Mouse (Mus musculus) lung, embryonic 14.5 days (tissue): ENCODE measurements around the gene Dgkz. TPM values are rescaled to one million over a fixed set of nuclear protein-coding genes. Genes with fewer than 3 reads are reported as not detected.

Source experiments
- ATAC-seq: fragments of 200-750 bp; cut with Nextera tagmentation; 2 replicates; pipeline ENCODE4 v1.8.0; 2017; ENCODE audit warnings: mild to moderate bottlenecking, moderate TSS enrichment, moderate library complexity; ENCODE audit not compliant: insufficient read depth
- DNase-seq: peaks from one replicate; pipeline ENCODE4 v3.0.0-alpha.2; 2015
- H3K27ac ChIP-seq: fragments of 300-500 bp; sonication (generic); 2 replicates; pipeline ENCODE4 v1.5.1; 2014; ENCODE audit warnings: low read depth, mild to moderate bottlenecking, moderate library complexity
- H3K27me3 ChIP-seq: fragments of 300-500 bp; sonication (generic); 2 replicates; pipeline ENCODE4 v1.6.1; 2014; ENCODE audit warnings: low read length, control low read depth; ENCODE audit not compliant: insufficient read depth
- H3K36me3 ChIP-seq: fragments of 300-500 bp; sonication (generic); 2 replicates; pipeline ENCODE4 v1.6.1; 2014; ENCODE audit warnings: control low read depth; ENCODE audit not compliant: insufficient read depth
- H3K4me1 ChIP-seq: fragments of 300-500 bp; sonication (generic); 2 replicates; pipeline ENCODE4 v1.6.1; 2014; ENCODE audit warnings: antibody characterized with exemption, control low read depth; ENCODE audit not compliant: insufficient read depth
- H3K4me2 ChIP-seq: fragments of 300-500 bp; sonication (generic); 2 replicates; pipeline ENCODE4 v1.6.1; 2014; ENCODE audit warnings: mild to moderate bottlenecking
- H3K4me3 ChIP-seq: fragments of 300-500 bp; sonication (generic); 2 replicates; pipeline ENCODE4 v1.5.1; 2014; ENCODE audit warnings: low read depth, low read length
- H3K9ac ChIP-seq: fragments of 300-500 bp; sonication (generic); 2 replicates; pipeline ENCODE4 v1.6.1; 2014
- H3K9me3 ChIP-seq: fragments of 300-500 bp; sonication (generic); 2 replicates; pipeline ENCODE4 v1.6.1; 2016; ENCODE audit warnings: low read depth, low read length, control low read depth
- CTCF ChIP-seq: IDR thresholded peaks from 2 replicates; pipeline ENCODE4 v1.5.1; 2016; ENCODE audit warnings: antibody characterized with exemption, low read depth
- WGBS: fragments of 180-500 bp; shearing (Covaris S2); extraction: QIAGEN DNeasy Blood & Tissue Kit; methylation state at CpG from one replicate; pipeline ENCODE4 v1.1.7; 2014; 5-methylcytosine and 5-hydroxymethylcytosine counted together
- polyA plus RNA-seq: library from polyadenylated mRNA; unstranded; fragments of >200 nt; fragmentation: Nextera tagmentation; extraction: Ambion mirVana; gene quantifications from 2 replicates; pipeline ENCODE4 v1.2.1, GENCODE M21; 2014

Dgkz gene
- polyA plus RNA-seq, 1 experiment from 2014 or later: 63.9 TPM

DNA sequence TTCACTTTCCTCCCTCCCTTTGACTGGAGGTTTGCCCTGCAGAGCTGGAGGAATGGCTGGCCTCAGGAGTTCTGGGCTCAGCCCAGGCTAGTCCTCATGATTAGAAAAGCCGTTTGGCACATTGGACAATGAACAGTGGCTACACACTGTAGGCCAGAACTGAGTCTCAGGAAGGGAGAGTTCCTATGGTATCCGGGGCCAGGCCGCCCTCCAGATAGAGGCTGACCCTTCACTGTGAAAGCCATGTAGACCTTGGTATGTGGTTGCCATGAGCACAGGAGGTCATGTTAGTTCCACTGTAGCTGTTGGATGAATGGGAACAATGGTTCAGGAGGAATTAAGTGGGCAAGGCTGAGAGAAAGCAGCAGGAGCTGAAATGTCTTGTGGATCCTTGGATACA is 17.7 kb upstream of the Dgkz start:
- no peak overlapping the region for H3K4me2 ChIP-seq
- H3K4me1 ChIP-seq: no peaks in the 10 kb centered on the region
- H3K9me3 ChIP-seq: no peaks in the 10 kb centered on the region
- TF ChIP-seq CTCF: no peak
- H3K27me3 ChIP-seq: no peaks in the 10 kb centered on the region
- no peak for ATAC-seq
- DNase-seq: no peak
- H3K36me3 ChIP-seq: peaks cover 34% of the 10 kb centered on the region
- H3K9ac ChIP-seq: no peak overlapping the region
- H3K4me3 ChIP-seq: no peak overlapping the region
- 71% methylated on average over 3 of the region's 3 CpGs for WGBS
- no peak overlapping the region for H3K27ac ChIP-seq

DNA sequence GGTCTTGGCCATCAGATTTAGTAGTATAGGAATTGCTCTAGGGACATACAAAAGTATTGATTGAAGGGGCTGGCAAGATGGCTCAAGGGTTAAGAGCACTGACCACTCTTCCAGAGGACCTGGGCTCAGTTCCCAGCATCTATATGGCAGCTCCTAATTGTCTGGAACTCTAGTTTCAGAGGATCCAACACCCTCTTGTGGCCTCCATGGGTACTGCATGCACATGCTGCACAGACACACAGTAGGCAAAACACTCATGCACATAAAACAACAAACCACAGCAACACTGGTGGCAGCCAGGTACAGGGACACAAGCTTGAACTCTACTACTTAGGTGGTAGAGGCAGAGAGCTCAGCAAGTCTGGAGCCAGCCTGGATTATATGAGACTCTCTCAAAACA is 14.1 kb upstream of the Dgkz start:
- Histone ChIP-seq H3K4me3 (no peak overlapping the region), H3K27ac (no peak overlapping the region), H3K4me1 (no peaks in the 10 kb centered on the region), H3K36me3 (peaks cover 39% of the 10 kb centered on the region), H3K27me3 (no peaks in the 10 kb centered on the region), H3K9me3 (no peaks in the 10 kb centered on the region), H3K4me2 (no peak overlapping the region), H3K9ac (no peak overlapping the region)
- DNase-seq: no peak
- no peak for ATAC-seq
- peak; percentile 60 for TF ChIP-seq CTCF

DNA sequence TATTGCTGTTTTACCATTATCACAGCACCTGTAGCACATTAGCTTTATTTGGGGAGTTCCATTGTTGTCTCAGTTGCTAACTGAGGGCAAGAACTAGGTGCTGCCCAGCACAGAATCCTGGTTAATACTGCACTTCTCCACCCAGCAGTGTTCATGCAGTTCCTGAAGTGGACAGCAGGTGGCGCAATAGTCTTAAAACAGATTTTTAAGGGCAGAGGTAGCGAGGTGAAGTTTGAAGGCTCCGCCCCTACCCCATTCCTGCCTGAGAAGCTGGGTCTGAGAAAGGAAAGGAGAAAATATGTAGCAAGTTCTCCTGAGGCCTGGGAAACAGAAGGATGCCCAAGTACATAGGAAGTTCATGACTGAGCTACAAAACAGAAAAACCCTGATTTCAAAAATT is 11.9 kb upstream of the Dgkz start:
- no peaks in the 10 kb centered on the region for H3K27me3 ChIP-seq
- 0 out of 2 replicates have a peak, but pooled peaks cover 5% of the 10 kb centered on the region for H3K4me1 ChIP-seq
- H3K9ac ChIP-seq: no peak overlapping the region
- WGBS: 2% methylated on average over 3 of the region's 3 CpGs
- H3K4me3 ChIP-seq: no peak overlapping the region
- no peak for ATAC-seq
- H3K27ac ChIP-seq: no peak overlapping the region
- no peak overlapping the region for H3K4me2 ChIP-seq
- TF ChIP-seq CTCF: peak; percentile 92
- no peaks in the 10 kb centered on the region for H3K9me3 ChIP-seq
- H3K36me3 ChIP-seq: peaks cover 41% of the 10 kb centered on the region
- DNase-seq: peak; percentile 95

DNA sequence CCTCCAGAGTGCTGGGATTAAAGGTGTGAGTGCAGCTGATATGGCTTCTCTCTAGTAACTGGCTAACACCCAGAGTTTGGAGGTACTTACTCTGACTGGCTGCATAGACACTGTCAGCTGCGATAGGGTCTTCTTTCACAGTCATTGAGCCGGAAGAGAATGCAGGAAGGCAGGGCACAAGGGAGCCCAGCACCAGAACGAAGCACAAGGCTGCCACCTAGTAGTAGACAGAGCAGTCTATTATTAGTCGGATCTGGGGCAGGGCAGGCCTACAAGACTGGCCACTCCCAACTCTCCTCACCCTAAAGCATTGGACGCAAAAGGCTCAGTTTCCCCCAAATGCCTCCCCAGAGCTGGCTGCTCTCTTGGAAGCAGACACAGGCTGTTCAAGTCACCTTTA is 10.4 kb upstream of the Dgkz start:
- H3K27ac ChIP-seq: no peak overlapping the region
- 15% methylated on average over 5 of the region's 5 CpGs for WGBS

DNA sequence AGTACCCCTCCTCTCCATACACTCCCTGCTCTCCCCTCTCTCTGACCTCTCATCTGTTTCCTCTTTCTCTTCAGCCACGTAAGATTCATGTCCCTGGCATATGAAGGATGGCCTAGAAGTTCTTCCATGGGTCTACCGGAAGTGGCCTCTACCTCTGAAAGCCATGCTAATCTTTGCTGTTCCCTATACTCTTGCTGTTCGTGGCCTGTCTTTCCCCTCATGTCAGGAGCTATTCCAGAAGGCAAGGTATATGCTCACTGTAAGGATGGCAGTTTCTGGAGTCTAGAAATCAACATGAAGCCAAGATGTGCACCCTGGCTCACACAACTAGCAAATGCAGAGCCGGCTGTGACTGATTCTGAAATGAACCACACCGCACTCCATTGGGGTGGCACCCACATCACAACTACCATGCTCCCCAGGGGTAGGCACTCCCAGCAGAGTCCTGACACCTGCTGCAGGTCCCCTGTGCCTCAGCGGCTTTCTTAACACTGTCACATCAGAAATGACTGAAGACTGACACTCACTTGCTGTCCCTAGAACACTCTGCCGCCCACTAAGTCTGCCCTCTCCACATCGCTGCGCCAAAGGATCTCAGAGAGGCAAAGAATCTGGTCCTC is 9.4 kb upstream of the Dgkz start:
- WGBS: 33% methylated on average over 9 of the region's 9 CpGs
- ATAC-seq: no peak; the same call in none of the 2 replicates
- peak overlapping the region; percentile 81 for H3K27ac ChIP-seq
- peaks cover 30% of the 10 kb centered on the region for H3K36me3 ChIP-seq
- H3K4me2 ChIP-seq: peak overlapping the region; percentile 51; the same call in 1 of the 2 replicates
- no peak overlapping the region for H3K9ac ChIP-seq
- no peak for TF ChIP-seq CTCF
- H3K4me1 ChIP-seq: 0 out of 2 replicates have a peak, but pooled peaks cover 5% of the 10 kb centered on the region
- no peak overlapping the region for H3K4me3 ChIP-seq
- no peaks in the 10 kb centered on the region for H3K9me3 ChIP-seq
- no peaks in the 10 kb centered on the region for H3K27me3 ChIP-seq
- DNase-seq: peak; percentile 37

More for the DNA sequence above, 10.4 kb upstream of the Dgkz start:
- no peak overlapping the region for H3K9ac ChIP-seq
- H3K36me3 ChIP-seq: peaks cover 38% of the 10 kb centered on the region
- no peaks in the 10 kb centered on the region for H3K27me3 ChIP-seq
- peak; percentile 54 for TF ChIP-seq CTCF
- no peak for ATAC-seq
- no peak overlapping the region for H3K4me3 ChIP-seq
- DNase-seq: peak; percentile 59
- no peak overlapping the region for H3K4me2 ChIP-seq
- 0 out of 2 replicates have a peak, but pooled peaks cover 5% of the 10 kb centered on the region for H3K4me1 ChIP-seq
- H3K9me3 ChIP-seq: no peaks in the 10 kb centered on the region

DNA sequence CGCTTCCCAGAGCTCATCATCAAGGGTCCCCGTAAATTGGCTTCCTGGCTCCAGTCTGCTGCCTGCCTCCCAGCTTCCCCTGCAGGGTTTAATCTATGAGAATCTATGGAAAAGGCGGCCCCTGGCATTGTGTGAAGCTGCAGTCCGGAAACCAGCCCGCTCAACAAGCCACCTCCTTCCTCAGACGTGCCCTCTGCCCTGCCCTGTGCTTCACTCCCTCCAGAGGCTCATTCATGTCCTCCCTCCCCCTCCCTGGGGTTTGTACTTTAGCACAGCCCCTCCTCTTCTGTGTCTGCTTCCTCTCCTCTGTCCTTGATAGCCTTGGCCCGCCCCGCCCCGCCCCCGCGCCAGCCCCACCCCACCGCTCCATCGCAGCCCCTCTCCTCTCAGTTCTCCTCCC is 8.8 kb upstream of the Dgkz start:
- Histone ChIP-seq H3K27me3 (no peaks in the 10 kb centered on the region), H3K4me2 (peak overlapping the region; percentile 51), H3K27ac (peak overlapping the region; percentile 81), H3K4me3 (0 out of 2 replicates have a peak overlapping the region, but pooled peaks have one; percentile 5), H3K9ac (peak overlapping the region; percentile 36; the same call in 1 of the 2 replicates), H3K9me3 (no peaks in the 10 kb centered on the region), H3K4me1 (0 out of 2 replicates have a peak, but pooled peaks cover 5% of the 10 kb centered on the region), H3K36me3 (peaks cover 25% of the 10 kb centered on the region; the same call in 1 of the 2 replicates)
- DNase-seq (peak; percentile 86), ATAC-seq (peak; percentile 84)
- WGBS: 6% methylated on average over 10 of the region's 13 CpGs
- no peak for TF ChIP-seq CTCF

DNA sequence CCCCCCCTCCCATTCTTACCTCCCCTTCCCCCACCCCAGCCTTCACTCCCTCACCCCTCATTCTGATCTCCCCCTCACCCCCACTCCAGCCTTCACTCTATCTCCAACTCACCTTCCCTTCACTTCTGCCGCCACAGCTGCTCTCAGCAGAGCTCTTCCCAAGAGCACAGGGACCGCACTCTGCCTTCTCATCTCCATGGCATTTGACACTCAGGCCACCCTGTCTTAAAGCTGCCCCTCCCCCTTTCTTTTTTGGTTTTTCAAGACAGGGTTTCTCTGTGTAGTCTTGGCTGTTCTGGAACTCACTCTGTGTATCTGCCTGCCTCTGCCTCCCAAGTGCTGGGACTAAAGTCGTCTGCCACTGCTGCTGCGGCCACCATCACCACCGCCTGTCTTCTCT is 5.2 kb upstream of the Dgkz start:
- H3K36me3 ChIP-seq: peaks cover 15% of the 10 kb centered on the region; the same call in 1 of the 2 replicates
- ATAC-seq: no peak
- H3K4me1 ChIP-seq: peaks cover 21% of the 10 kb centered on the region
- H3K4me2 ChIP-seq: no peak overlapping the region
- no peaks in the 10 kb centered on the region for H3K9me3 ChIP-seq
- TF ChIP-seq CTCF: no peak
- H3K27me3 ChIP-seq: peaks cover 18% of the 10 kb centered on the region
- 40% methylated on average over 5 of the region's 5 CpGs for WGBS
- DNase-seq: no peak
- H3K27ac ChIP-seq: no peak overlapping the region
- H3K9ac ChIP-seq: no peak overlapping the region
- H3K4me3 ChIP-seq: no peak overlapping the region
